Mouse (Mus musculus) hematopoietic stem cell, adult 5-6 weeks (primary cell): ENCODE results near the gene Selenbp1. TPM values are rescaled to one million over a fixed set of nuclear protein-coding genes. Genes with fewer than 3 reads are reported as not detected.
"Not testable (repeated sequence)": the region's sequence is repeated elsewhere in the genome, so short reads cannot be mapped to it uniquely, and the experiment has no call there.

Experiments
- ATAC-seq, 2 experiments: fragments of 125-278 bp in 1 of 2; replicated peaks in 1 of 2; 2 replicates each; pipeline ENCODE4 v1.8.0; 2016 to 2017; ENCODE audit warnings: inconsistent platforms in 2 of 2, mild to moderate bottlenecking in 2 of 2, moderate number of reproducible peaks in 2 of 2, low read depth in 1 of 2, moderate TSS enrichment in 1 of 2; ENCODE audit not compliant: low FRiP score in 2 of 2, poor library complexity in 2 of 2, severe bottlenecking in 2 of 2, insufficient read depth in 1 of 2, low TSS enrichment in 1 of 2
- total RNA-seq: library from RNA; stranded (forward); fragments of 172-1452, 232-1000 nt; gene quantifications from 2 replicates; pipeline ENCODE4 v1.2.3, GENCODE M21; 2017

Selenbp1 gene
- total RNA-seq, result 40.0 and 49.6 TPM in 2 replicates

- peak; percentile 76 to 86 for ATAC-seq
Observed at GRCm38 (mm10) chr3:94932809-94933564, at the start of gene Selenbp1. Selenbp1 (plus strand) TSS chr3:94933056.

DNA sequence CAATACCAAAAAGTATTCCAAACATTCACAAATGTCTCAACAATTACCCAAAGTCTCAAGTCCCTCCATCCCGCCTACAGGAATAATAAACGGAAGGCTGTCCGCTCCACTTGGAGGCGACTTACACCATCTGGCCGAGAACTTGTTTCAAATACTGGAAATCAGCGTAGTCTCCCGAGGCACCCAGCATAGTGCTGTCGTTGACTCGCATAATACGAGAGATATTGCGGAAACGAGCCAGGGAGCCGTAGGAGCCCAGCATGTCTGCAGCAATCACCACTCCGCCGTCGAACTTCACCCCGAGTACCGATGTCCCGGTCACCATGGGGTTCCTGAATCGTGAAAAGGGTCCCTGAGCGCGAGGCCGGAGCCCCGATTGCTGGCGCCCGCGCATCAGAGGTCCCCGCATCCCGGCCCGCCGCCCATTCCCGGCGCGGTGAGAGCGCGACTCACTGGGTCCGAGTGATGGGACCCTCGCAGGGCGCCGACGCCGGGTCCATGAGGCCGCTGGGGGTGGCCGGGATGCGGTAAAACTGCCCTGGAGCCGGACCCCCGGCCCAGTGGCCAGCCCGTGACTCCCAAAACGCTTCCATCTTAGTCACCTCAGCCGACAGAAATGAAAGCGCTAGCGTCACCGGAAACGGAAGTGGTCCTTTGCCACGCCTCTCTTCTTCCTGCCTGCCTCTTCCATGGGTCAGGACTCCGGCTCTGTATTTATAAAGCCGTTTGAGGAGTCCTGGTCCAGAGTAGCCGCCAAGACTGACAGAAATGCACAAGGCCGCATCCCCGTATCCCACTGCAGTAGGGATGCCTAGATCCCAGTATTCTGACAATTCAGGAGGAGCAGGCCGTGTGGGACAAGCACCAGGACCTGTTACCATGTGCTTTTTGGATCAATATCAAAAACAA lies 46.3 kb upstream of the Selenbp1 start, which contains the start of gene Psmb4:
TSS of gene Psmb4 (minus strand) at position 646 of the 909 bp plus-strand sequence.
- peak; percentile 92 to 95 for ATAC-seq

GRCm38 (mm10) chr3:94888595-94888994 lies 44.3 kb upstream of the Selenbp1 start:
- peak; percentile 41 to 47; a peak in 3 of 4 replicates for ATAC-seq

DNA sequence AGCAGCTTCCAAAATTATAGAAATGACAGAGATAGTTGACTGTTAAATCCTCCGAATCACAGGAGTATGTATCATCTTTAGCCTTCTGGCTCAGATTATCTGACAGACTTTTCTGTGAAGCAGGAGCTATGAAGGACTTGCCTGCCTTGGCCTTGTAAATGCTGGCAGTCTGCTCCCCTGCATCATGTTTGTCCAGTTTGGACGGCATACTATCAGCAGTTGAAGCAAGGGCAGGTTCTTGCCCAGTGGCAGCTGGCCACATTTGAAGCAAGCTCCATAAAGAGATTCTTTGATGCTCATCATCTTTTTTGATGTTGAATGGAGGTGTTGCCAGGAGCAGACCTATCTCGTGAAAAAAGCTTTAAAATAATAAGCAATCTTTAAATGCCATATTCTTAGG lies 38.8 kb upstream of the Selenbp1 start:
- no peak for ATAC-seq

DNA sequence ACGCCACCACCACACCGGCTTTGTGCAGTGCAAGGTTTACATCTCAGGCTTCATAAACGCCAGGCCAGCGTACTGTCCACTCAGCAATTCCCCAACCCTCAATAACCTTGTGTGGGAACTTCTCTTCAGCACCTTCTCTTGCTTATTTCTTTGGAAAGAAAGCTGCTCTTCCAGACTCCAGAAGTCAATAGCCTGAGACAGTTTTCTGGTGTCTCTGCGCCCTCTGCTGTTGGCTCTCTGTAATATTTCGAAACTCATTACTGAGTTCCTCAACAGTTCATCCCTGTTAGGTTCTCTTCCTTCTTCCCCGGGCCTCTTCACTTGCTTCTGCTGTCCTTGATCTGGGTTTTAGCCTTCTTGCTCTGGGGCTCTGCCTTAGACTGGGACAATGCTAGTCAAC lies 30.1 kb upstream of the Selenbp1 start:
- ATAC-seq, result peak; percentile 59 to 60

GRCm38 (mm10) chr3:94904759-94905158 lies 28.1 kb upstream of the Selenbp1 start:
- not testable (repeated sequence) for ATAC-seq

DNA sequence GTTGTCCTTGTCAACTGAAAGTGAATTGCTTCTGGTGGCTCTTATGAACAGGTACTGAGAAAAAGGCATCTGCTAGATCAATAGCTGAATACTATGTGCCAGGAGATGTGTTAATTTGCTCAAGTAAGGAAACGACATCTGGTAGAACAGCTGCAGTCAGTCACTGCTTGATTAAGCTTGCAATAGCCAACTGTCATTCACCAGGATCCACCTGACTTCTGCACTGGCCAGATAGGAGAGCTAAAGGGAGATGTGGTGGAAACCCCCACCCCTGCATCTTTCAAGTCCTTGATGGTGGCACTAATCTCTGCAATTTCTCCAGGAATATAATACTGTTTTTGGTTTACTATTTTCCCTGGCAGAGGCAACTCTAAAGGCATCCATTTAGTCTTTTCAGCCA lies 26.4 kb upstream of the Selenbp1 start:
- ATAC-seq, result no peak

DNA sequence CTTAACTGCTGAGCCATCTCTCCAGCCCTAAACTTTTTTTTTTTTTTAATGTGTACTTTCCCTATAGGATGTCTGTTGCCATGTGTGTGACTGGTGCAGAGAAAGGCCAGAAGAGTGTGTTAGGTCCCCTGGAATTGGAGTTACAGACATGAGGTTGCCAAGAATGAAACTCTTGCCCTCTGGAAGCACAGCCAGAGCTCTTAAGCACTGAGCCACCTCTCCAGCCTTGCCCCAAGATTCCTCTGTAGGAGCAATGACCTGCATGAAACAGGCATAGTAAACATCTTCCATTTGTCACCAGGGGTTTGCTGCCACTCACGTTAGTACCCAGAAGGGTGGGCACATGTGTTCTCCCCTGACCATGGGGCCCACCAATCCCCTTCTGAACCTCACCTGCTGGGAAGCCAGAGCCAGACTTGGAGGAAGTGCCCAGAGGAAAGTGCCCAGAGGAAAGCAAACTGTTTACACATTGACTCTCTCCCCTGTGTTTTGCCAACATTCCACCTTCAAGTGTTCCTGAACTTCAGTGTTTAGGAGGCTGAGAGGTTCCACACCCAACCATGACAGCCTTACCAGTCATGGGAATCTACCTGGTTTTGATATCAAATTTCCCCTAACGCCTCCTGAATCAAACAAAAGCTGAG lies 21.7 kb upstream of the Selenbp1 start:
- no peak for ATAC-seq

DNA sequence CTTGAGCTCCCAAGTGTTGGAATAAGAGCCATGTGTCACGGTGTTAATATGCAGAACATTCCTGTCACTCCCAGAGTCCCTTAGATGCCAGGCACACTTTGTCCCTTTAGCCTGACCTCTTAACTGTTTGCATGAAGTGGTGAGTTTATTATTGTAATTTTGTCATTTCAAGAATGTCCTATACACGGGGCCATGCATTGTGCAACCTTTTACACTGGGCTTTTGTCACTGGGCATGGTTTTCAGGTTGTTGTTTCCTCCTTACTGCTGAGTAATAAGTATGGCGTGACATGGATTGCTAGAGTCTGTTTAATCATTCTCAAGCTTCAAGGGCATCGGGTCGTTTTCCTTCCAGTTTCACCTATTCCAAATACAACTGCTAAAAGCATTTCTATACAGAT lies 19.1 kb upstream of the Selenbp1 start:
- no peak for ATAC-seq

GRCm38 (mm10) chr3:94915903-94916741 lies 16.7 kb upstream of the Selenbp1 start:
- ATAC-seq, result peak; percentile 80 to 85

GRCm38 (mm10) chr3:94917816-94918361 lies 15.0 kb upstream of the Selenbp1 start:
- ATAC-seq, result no peak

- ATAC-seq, result no peak
Observed at GRCm38 (mm10) chr3:94918845-94919244, 14.0 kb upstream of the Selenbp1 start.

- no peak for ATAC-seq
Observed at GRCm38 (mm10) chr3:94921104-94921503, 11.8 kb upstream of the Selenbp1 start.

DNA sequence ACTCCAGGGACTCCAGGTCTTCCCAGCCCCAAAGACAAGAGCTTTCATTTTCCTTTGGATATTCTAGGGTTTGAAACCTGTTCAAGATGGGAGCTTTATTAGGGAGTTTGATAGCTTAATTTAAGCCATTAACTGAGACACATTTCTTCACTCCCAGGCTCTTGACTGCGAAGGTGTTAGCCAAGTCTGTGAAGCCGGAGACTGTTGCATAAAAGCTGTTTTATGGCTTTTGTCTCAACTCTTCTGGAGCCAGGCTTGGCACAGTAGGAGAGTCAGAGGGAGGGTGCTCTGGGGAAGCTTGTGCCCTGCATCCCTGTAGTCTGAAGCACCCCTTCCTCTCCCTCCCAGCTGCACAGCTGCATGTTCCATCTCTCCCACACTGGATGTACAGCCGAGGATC lies 10.5 kb upstream of the Selenbp1 start:
- no peak for ATAC-seq

- no peak for ATAC-seq
Observed at GRCm38 (mm10) chr3:94924688-94925087, 8.2 kb upstream of the Selenbp1 start.

GRCm38 (mm10) chr3:94926301-94926736 lies 6.5 kb upstream of the Selenbp1 start:
- ATAC-seq, result peak in 1 of 2 experiments; percentile 72; a peak in 2 of 4 replicates

DNA sequence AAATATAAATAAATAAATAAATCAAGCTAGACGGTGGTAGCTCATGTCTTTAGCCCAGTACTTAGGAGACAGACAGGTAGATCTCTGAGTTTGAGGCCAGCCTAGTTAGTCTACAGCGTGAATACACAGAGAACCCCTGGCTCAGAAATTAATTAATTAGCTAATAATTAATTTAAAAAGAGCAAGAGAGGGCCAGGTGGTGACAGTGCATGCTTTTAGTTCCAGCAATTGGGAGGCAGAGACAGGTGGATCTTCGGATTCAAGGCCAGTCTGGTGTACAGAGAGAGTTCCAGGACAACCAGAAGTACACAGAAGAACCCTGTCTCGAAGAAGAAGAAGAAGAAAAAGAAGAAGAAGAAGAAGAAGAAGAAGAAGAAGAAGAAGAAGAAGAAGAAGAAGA lies 3.9 kb upstream of the Selenbp1 start:
- ATAC-seq, result not testable (repeated sequence)
